Mouse (Mus musculus): ENCODE results near the gene Ikzf5.

The Ikzf5 gene

GRCm38 (mm10) chr7:131362615-131363300 is 47.6 kb downstream of the Ikzf5 start, which contains the start of gene 2310057M21Rik:
Gene 2310057M21Rik, minus strand, starts transcription at chr7:131362759.
- in situ Hi-C loops (cut with MboI; ENCODE audit: low pct_unique_long_range_greater_than_20kb in 1 of 2, low sequenced_read_pairs in 2 of 2, unreplicated experiment in 1 of 2), result no loop called here

GRCm38 (mm10) chr7:131362269-131362614 is 48.1 kb downstream of the Ikzf5 start:
- in situ Hi-C loops (cut with MboI; ENCODE audit: low pct_unique_long_range_greater_than_20kb in 1 of 2, low sequenced_read_pairs in 2 of 2, unreplicated experiment in 1 of 2), result no loop called here

- in situ Hi-C loops (cut with MboI; ENCODE audit: low pct_unique_long_range_greater_than_20kb in 1 of 2, low sequenced_read_pairs in 2 of 2, unreplicated experiment in 1 of 2), result no loop called here
Observed at GRCm38 (mm10) chr7:131356105-131356504, 54.2 kb downstream of the Ikzf5 start.

GRCm38 (mm10) chr7:131345856-131346541 is 64.3 kb downstream of the Ikzf5 start:
- in situ Hi-C loops (cut with MboI; ENCODE audit: low pct_unique_long_range_greater_than_20kb in 1 of 2, low sequenced_read_pairs in 2 of 2, unreplicated experiment in 1 of 2), result no loop called here

All from mouse embryonic stem cell (cell line).